Mouse (Mus musculus) liver, embryonic 14.5 days (tissue): ENCODE measurements around the gene Lyrm7.

ENCODE experiments used
- CTCF ChIP-seq: IDR thresholded peaks from 2 replicates; pipeline ENCODE4 v1.5.1; 2016; ENCODE audit warnings: antibody characterized with exemption, low read depth, control low read depth
- EP300 ChIP-seq: IDR thresholded peaks from 2 replicates; pipeline ENCODE4 v1.6.1; 2016; ENCODE audit warnings: antibody characterized with exemption, low read depth

GRCm38 (mm10) chr11:54802621-54803020 lies 58.1 kb downstream of the Lyrm7 start:
- TF ChIP-seq CTCF (no peak), EP300 (no peak)
